Mouse (Mus musculus): ENCODE measurements around the gene 2900026A02Rik. TPM values are rescaled to one million over a fixed set of nuclear protein-coding genes. Genes with fewer than 3 reads are reported as not detected.

2900026A02Rik gene
- polyA plus RNA-seq, 1 experiment from 2014 or later, result 7.2 TPM

DNA sequence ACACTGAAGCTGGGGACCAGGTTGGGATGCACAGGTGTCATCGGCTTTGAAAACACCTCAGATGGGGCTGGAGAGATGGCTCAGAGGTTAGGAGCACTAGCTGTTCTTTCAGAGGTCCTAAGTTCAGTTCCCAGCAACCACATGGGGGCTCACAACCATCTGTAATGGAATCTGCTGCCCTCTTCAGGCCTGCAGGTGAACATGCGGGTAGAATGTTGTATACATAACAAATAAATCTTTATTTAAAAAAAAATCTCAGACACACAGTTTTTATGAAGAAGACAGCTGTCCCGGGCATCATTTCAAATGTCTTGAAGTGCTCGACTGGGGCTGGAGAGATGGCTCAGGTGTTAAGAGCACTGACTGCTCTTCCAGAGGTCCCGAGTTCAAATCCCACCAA lies 80.2 kb downstream of the 2900026A02Rik start:
- no peaks in the 10 kb centered on the region for H3K36me3 ChIP-seq
- WGBS, result 91% methylated on average over 5 of the region's 5 CpGs
- peaks cover 37% of the 10 kb centered on the region for H3K27me3 ChIP-seq
- peaks cover 42% of the 10 kb centered on the region for H3K4me1 ChIP-seq
- H3K9me3 ChIP-seq, result peaks cover 7% of the 10 kb centered on the region
- no peak overlapping the region for H3K4me3 ChIP-seq
- no peak overlapping the region for H3K4me2 ChIP-seq (replicated peaks)
- no peak overlapping the region for H3K9ac ChIP-seq
- no peak overlapping the region for H3K27ac ChIP-seq
- ATAC-seq (ENCODE audit: low FRiP score, low read depth), result no peak

GRCm38 (mm10) chr5:113140051-113140450 lies 81.0 kb downstream of the 2900026A02Rik start:
- Histone ChIP-seq H3K4me1 (peaks cover 45% of the 10 kb centered on the region), H3K4me2 (replicated peaks) (no peak overlapping the region), H3K27me3 (peaks cover 39% of the 10 kb centered on the region), H3K36me3 (no peaks in the 10 kb centered on the region), H3K9ac (no peak overlapping the region), H3K9me3 (peaks cover 7% of the 10 kb centered on the region), H3K27ac (no peak overlapping the region), H3K4me3 (no peak overlapping the region)
- ATAC-seq (ENCODE audit: low FRiP score, low read depth), result no peak
- WGBS, result 92% methylated on average over 3 of the region's 3 CpGs

- Histone ChIP-seq H3K4me2 (replicated peaks) (peak overlapping the region; percentile 92), H3K9me3 (peaks cover 7% of the 10 kb centered on the region), H3K27ac (peak overlapping the region; percentile 61; the same call in 1 of the 2 replicates), H3K4me1 (peaks cover 40% of the 10 kb centered on the region), H3K36me3 (no peaks in the 10 kb centered on the region), H3K9ac (peak overlapping the region; percentile 72), H3K27me3 (peaks cover 39% of the 10 kb centered on the region), H3K4me3 (peak overlapping the region; percentile 49)
- ATAC-seq (ENCODE audit: low FRiP score, low read depth), result no peak
- WGBS, result 64% methylated on average over 7 of the region's 7 CpGs
These were observed 81.8 kb downstream of the 2900026A02Rik start for GRCm38 (mm10) chr5:113139064-113139726.

GRCm38 (mm10) chr5:113138319-113139063 lies 82.5 kb downstream of the 2900026A02Rik start:
- peak overlapping the region; percentile 61; the same call in 1 of the 2 replicates for H3K27ac ChIP-seq
- peaks cover 7% of the 10 kb centered on the region for H3K9me3 ChIP-seq
- WGBS, result under 1% methylated on average over 42 of the region's 43 CpGs
- H3K4me1 ChIP-seq, result peaks cover 44% of the 10 kb centered on the region
- H3K36me3 ChIP-seq, result no peaks in the 10 kb centered on the region
- H3K9ac ChIP-seq, result peak overlapping the region; percentile 72
- peaks cover 39% of the 10 kb centered on the region for H3K27me3 ChIP-seq
- ATAC-seq (ENCODE audit: low FRiP score, low read depth), result peak; percentile 55; the same call in 1 of the 2 replicates
- peak overlapping the region; percentile 49 for H3K4me3 ChIP-seq
- H3K4me2 ChIP-seq (replicated peaks), result peak overlapping the region; percentile 92

DNA sequence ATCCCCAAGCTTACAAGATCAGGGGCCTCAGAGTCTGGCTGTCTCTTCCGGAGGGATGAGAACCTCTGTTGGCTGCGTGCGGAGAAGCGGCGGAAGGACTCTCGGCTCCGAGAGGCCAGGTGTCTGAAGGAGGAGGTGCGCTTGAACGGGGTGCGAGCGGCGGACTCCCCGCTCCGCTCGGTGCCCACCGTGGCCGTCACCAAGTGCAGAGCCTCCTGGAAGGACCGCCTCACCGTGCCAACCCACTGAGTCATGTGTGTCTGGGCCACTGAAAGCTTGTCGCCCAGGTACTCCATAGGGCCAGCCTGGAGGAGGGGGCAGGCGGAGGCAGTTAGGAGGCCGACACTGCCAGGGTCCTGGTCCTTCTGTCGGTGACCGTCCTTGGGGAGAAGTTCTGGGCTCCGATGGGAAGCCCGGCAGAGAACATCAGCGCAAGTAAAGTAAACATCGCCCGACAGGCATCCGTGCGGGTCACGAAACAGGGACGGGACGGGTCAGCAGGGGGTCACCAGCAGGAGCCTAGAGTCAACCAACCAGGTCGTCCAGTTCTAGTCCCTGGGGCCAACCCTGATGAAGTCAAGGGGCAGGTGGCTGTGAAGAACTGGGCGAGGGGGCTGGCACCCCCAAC lies 83.2 kb downstream of the 2900026A02Rik start:
- no peaks in the 10 kb centered on the region for H3K36me3 ChIP-seq
- peak overlapping the region; percentile 61; the same call in 1 of the 2 replicates for H3K27ac ChIP-seq
- peaks cover 50% of the 10 kb centered on the region for H3K4me1 ChIP-seq
- H3K9ac ChIP-seq, result peak overlapping the region; percentile 72
- 5% methylated on average over 36 of the region's 36 CpGs for WGBS
- peaks cover 7% of the 10 kb centered on the region for H3K9me3 ChIP-seq
- peaks cover 39% of the 10 kb centered on the region for H3K27me3 ChIP-seq
- peak overlapping the region; percentile 92 for H3K4me2 ChIP-seq (replicated peaks)
- peak overlapping the region; percentile 49 for H3K4me3 ChIP-seq
- 0 out of 2 replicates have a peak, but pooled peaks have one; percentile 17 for ATAC-seq (ENCODE audit: low FRiP score, low read depth)

DNA sequence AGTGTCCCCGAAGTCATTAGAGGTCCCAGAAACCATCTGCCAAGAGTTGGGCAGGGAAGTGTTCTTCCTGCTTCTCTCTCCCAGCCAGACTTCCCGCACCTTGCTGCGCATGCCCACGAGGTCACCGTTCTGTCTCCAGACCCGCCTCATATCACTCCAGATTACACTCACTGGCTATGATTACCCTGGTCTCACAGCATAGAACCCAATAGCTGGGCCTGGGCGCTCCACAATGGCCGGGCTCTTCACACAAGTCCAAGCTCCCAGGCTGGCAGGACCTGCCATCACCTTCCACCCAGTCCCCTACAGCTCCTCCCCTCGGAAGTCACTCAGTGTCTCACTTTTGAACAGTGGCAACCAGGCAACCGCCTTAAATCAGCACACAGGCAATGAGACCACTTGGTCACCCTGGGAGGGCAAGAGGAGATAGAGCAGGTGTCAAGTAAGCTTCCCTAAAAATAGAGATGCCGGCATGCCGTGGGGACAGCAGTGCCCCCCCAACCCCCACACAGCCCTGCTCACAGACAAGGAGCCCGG lies 84.0 kb downstream of the 2900026A02Rik start:
- H3K27me3 ChIP-seq, result peaks cover 39% of the 10 kb centered on the region

GRCm38 (mm10) chr5:113135513-113135912 lies 85.5 kb downstream of the 2900026A02Rik start:
- Histone ChIP-seq H3K4me3 (peak overlapping the region; percentile 49), H3K4me2 (replicated peaks) (peak overlapping the region; percentile 92), H3K9ac (peak overlapping the region; percentile 35), H3K36me3 (no peaks in the 10 kb centered on the region), H3K27me3 (peaks cover 39% of the 10 kb centered on the region), H3K4me1 (peaks cover 45% of the 10 kb centered on the region), H3K27ac (no peak overlapping the region; the same call in 1 of the 2 replicates), H3K9me3 (peaks cover 2% of the 10 kb centered on the region; the same call in 1 of the 2 replicates)
- 29% methylated on average over 10 of the region's 10 CpGs for WGBS
- ATAC-seq (ENCODE audit: low FRiP score, low read depth), result no peak

More for the DNA sequence above, 84.0 kb downstream of the 2900026A02Rik start:
- Histone ChIP-seq H3K9me3 (peaks cover 7% of the 10 kb centered on the region), H3K36me3 (no peaks in the 10 kb centered on the region), H3K4me1 (peaks cover 46% of the 10 kb centered on the region), H3K4me2 (replicated peaks) (peak overlapping the region; percentile 92), H3K27ac (peak overlapping the region; percentile 61; the same call in 1 of the 2 replicates), H3K4me3 (peak overlapping the region; percentile 49), H3K9ac (peak overlapping the region; percentile 72)
- no peak for ATAC-seq (ENCODE audit: low FRiP score, low read depth)
- WGBS, result 64% methylated on average over 13 of the region's 13 CpGs

GRCm38 (mm10) chr5:113133722-113134710 lies 87.0 kb downstream of the 2900026A02Rik start:
- peaks cover 42% of the 10 kb centered on the region for H3K4me1 ChIP-seq
- peaks cover 30% of the 10 kb centered on the region for H3K27me3 ChIP-seq
- no peak overlapping the region for H3K4me2 ChIP-seq (replicated peaks)
- H3K4me3 ChIP-seq, result no peak overlapping the region
- no peak overlapping the region for H3K9ac ChIP-seq
- H3K9me3 ChIP-seq, result no peaks in the 10 kb centered on the region
- H3K27ac ChIP-seq, result peak overlapping the region; percentile 85; the same call in 1 of the 2 replicates
- ATAC-seq (ENCODE audit: low FRiP score, low read depth), result no peak
- WGBS, result 87% methylated on average over 19 of the region's 19 CpGs
- H3K36me3 ChIP-seq, result no peaks in the 10 kb centered on the region

- Histone ChIP-seq H3K27ac (peak overlapping the region; percentile 85), H3K4me1 (peaks cover 37% of the 10 kb centered on the region), H3K4me2 (replicated peaks) (no peak overlapping the region), H3K9me3 (no peaks in the 10 kb centered on the region), H3K4me3 (no peak overlapping the region), H3K9ac (peak overlapping the region; percentile 40), H3K27me3 (peaks cover 24% of the 10 kb centered on the region), H3K36me3 (no peaks in the 10 kb centered on the region)
- WGBS, result 48% methylated on average over 9 of the region's 9 CpGs
- ATAC-seq (ENCODE audit: low FRiP score, low read depth), result no peak
These were observed 88.0 kb downstream of the 2900026A02Rik start for GRCm38 (mm10) chr5:113133080-113133491.

DNA sequence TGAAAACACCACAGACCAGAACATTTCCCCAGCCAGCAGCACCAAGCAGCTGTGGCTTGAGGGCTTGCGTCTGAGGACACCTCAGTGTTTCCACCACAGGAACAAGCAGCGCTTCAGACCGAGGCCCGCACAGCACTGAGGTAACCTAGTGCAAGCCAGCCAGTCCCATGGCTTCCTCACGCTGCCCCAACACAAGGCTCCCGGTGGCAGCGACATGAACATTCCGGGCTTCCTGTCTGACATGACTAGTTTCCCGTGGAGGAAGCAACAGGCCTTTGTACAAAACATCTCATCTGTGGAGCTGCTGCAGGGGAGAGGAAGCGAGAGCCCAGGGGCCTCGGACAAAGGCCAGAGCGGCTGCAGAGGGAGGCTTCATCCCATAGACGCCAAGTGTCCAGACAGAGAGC lies 88.4 kb downstream of the 2900026A02Rik start:
- Histone ChIP-seq H3K36me3 (no peaks in the 10 kb centered on the region), H3K9me3 (no peaks in the 10 kb centered on the region), H3K4me3 (no peak overlapping the region), H3K4me1 (peaks cover 37% of the 10 kb centered on the region), H3K4me2 (replicated peaks) (no peak overlapping the region), H3K9ac (peak overlapping the region; percentile 40), H3K27ac (peak overlapping the region; percentile 85), H3K27me3 (peaks cover 20% of the 10 kb centered on the region)
- no peak for ATAC-seq (ENCODE audit: low FRiP score, low read depth)
- 61% methylated on average over 13 of the region's 13 CpGs for WGBS

- H3K36me3 ChIP-seq, result no peaks in the 10 kb centered on the region
- 45% methylated on average over 4 of the region's 4 CpGs for WGBS
- ATAC-seq (ENCODE audit: low FRiP score, low read depth), result no peak
- H3K4me2 ChIP-seq (replicated peaks), result no peak overlapping the region
- H3K4me3 ChIP-seq, result no peak overlapping the region
- H3K4me1 ChIP-seq, result peaks cover 31% of the 10 kb centered on the region
- H3K27me3 ChIP-seq, result no peaks in the 10 kb centered on the region
- no peak overlapping the region for H3K9ac ChIP-seq
- H3K9me3 ChIP-seq, result no peaks in the 10 kb centered on the region
- H3K27ac ChIP-seq, result no peak overlapping the region
These were observed 92.6 kb downstream of the 2900026A02Rik start for GRCm38 (mm10) chr5:113128426-113128825.
